Mouse (Mus musculus) hindbrain, embryonic 11.5 days (tissue): ENCODE data around the gene Mon1a. TPM values are rescaled to one million over a fixed set of nuclear protein-coding genes. Genes with fewer than 3 reads are reported as not detected.

Experiments used
- ATAC-seq: fragments of 200-750 bp; cut with Nextera tagmentation; 2 replicates; pipeline ENCODE4 v1.8.0; 2017; ENCODE audit warnings: mild to moderate bottlenecking, moderate TSS enrichment, moderate library complexity; ENCODE audit not compliant: low FRiP score
- DNase-seq: peaks from one replicate; pipeline ENCODE4 v3.0.0-alpha.2; 2015; ENCODE audit warnings: low spot score
- H3K27ac ChIP-seq: fragments of 300-500 bp; sonication (generic); 2 replicates; pipeline ENCODE4 v1.5.1; 2014; ENCODE audit warnings: mild to moderate bottlenecking, low read depth, low read length
- H3K27me3 ChIP-seq: fragments of 300-500 bp; sonication (generic); 2 replicates; pipeline ENCODE4 v1.6.1; 2014; ENCODE audit warnings: mild to moderate bottlenecking, low read length, moderate library complexity, mixed read lengths; ENCODE audit not compliant: control insufficient read depth, insufficient read depth
- H3K36me3 ChIP-seq: fragments of 300-500 bp; sonication (generic); 2 replicates; pipeline ENCODE4 v1.6.1; 2014; ENCODE audit warnings: mild to moderate bottlenecking, low read length, moderate library complexity, mixed read lengths; ENCODE audit not compliant: control insufficient read depth, insufficient read depth
- H3K4me1 ChIP-seq: fragments of 300-500 bp; sonication (generic); replicated peaks from 2 replicates; pipeline ENCODE4 v1.6.1; 2014; ENCODE audit warnings: low read length, mixed read lengths; ENCODE audit not compliant: control insufficient read depth, insufficient read depth
- H3K4me2 ChIP-seq: fragments of 300-500 bp; sonication (generic); replicated peaks from 2 replicates; pipeline ENCODE4 v1.6.1; 2014; ENCODE audit warnings: mild to moderate bottlenecking, low read depth, low read length
- H3K4me3 ChIP-seq: fragments of 300-500 bp; sonication (generic); 2 replicates; pipeline ENCODE4 v1.5.1; 2014; ENCODE audit warnings: low read depth, low read length
- H3K9ac ChIP-seq: fragments of 300-500 bp; sonication (generic); 2 replicates; pipeline ENCODE4 v1.6.1; 2014; ENCODE audit warnings: low read depth, low read length
- H3K9me3 ChIP-seq: fragments of 300-500 bp; sonication (generic); 2 replicates; pipeline ENCODE4 v1.6.1; 2016; ENCODE audit warnings: low read length; ENCODE audit not compliant: control insufficient read depth
- WGBS: fragments of 180-500 bp; shearing (Covaris S2); extraction: QIAGEN DNeasy Blood & Tissue Kit; methylation state at CpG from one replicate; pipeline ENCODE4 v1.1.7; 2014; 5-methylcytosine and 5-hydroxymethylcytosine counted together
- polyA plus RNA-seq: library from polyadenylated mRNA; unstranded; fragments of >200 nt; fragmentation: Nextera tagmentation; extraction: Ambion mirVana; gene quantifications from 2 replicates; pipeline ENCODE4 v1.2.1, GENCODE M21; 2014

Gene Mon1a
- polyA plus RNA-seq, 1 experiment from 2014 or later, result 18.1 TPM

GRCm38 (mm10) chr9:107917895-107918608 lies 30.1 kb downstream of the Mon1a start:
- ATAC-seq, result no peak
- Histone ChIP-seq H3K4me2 (no peak overlapping the region), H3K27me3 (no peaks in the 10 kb centered on the region), H3K27ac (no peak overlapping the region), H3K4me1 (no peaks in the 10 kb centered on the region), H3K4me3 (no peak overlapping the region), H3K9ac (no peak overlapping the region), H3K9me3 (no peaks in the 10 kb centered on the region), H3K36me3 (no peaks in the 10 kb centered on the region)
- DNase-seq, result peak; percentile 39
- 42% methylated on average over 13 of the region's 13 CpGs for WGBS

- ATAC-seq (no peak), DNase-seq (no peak)
- H3K4me3 ChIP-seq, result no peak overlapping the region
- H3K9me3 ChIP-seq, result no peaks in the 10 kb centered on the region
- no peak overlapping the region; the same call in 1 of the 2 replicates for H3K4me2 ChIP-seq
- 83% methylated on average over 6 of the region's 6 CpGs for WGBS
- no peaks in the 10 kb centered on the region for H3K27me3 ChIP-seq
- no peaks in the 10 kb centered on the region for H3K36me3 ChIP-seq
- H3K4me1 ChIP-seq, result no peaks in the 10 kb centered on the region
- H3K9ac ChIP-seq, result no peak overlapping the region
- no peak overlapping the region for H3K27ac ChIP-seq
Measured at GRCm38 (mm10) chr9:107918884-107919283, 30.9 kb downstream of the Mon1a start.

GRCm38 (mm10) chr9:107919441-107919840 lies 31.5 kb downstream of the Mon1a start:
- Histone ChIP-seq H3K27me3 (no peaks in the 10 kb centered on the region), H3K9me3 (no peaks in the 10 kb centered on the region), H3K9ac (no peak overlapping the region), H3K36me3 (no peaks in the 10 kb centered on the region), H3K4me3 (no peak overlapping the region), H3K27ac (no peak overlapping the region), H3K4me2 (no peak overlapping the region), H3K4me1 (no peaks in the 10 kb centered on the region)
- WGBS, result 83% methylated on average over 5 of the region's 5 CpGs
- no peak for ATAC-seq
- no peak for DNase-seq

- Histone ChIP-seq H3K9me3 (no peaks in the 10 kb centered on the region), H3K27ac (no peak overlapping the region), H3K4me3 (no peak overlapping the region), H3K4me1 (no peaks in the 10 kb centered on the region), H3K27me3 (no peaks in the 10 kb centered on the region), H3K9ac (no peak overlapping the region), H3K4me2 (no peak overlapping the region), H3K36me3 (no peaks in the 10 kb centered on the region)
- ATAC-seq (no peak), DNase-seq (peak; percentile 45)
- 36% methylated on average over 7 of the region's 7 CpGs for WGBS
Measured at GRCm38 (mm10) chr9:107923021-107923420, 35.1 kb downstream of the Mon1a start.

- H3K4me2 ChIP-seq, result no peak overlapping the region
- H3K36me3 ChIP-seq, result no peaks in the 10 kb centered on the region
- no peak overlapping the region for H3K27ac ChIP-seq
- no peaks in the 10 kb centered on the region for H3K4me1 ChIP-seq
- 56% methylated on average over 6 of the region's 6 CpGs for WGBS
- DNase-seq (no peak), ATAC-seq (no peak)
- no peaks in the 10 kb centered on the region for H3K27me3 ChIP-seq
- H3K4me3 ChIP-seq, result no peak overlapping the region
- no peak overlapping the region for H3K9ac ChIP-seq
- no peaks in the 10 kb centered on the region for H3K9me3 ChIP-seq
Measured at GRCm38 (mm10) chr9:107923956-107924355, 36.0 kb downstream of the Mon1a start.

GRCm38 (mm10) chr9:107925251-107925650 lies 37.3 kb downstream of the Mon1a start:
- H3K9ac ChIP-seq, result no peak overlapping the region
- H3K27me3 ChIP-seq, result no peaks in the 10 kb centered on the region
- H3K4me3 ChIP-seq, result no peak overlapping the region
- no peaks in the 10 kb centered on the region for H3K4me1 ChIP-seq
- H3K4me2 ChIP-seq, result no peak overlapping the region
- no peak overlapping the region for H3K27ac ChIP-seq
- no peak for DNase-seq
- H3K36me3 ChIP-seq, result no peaks in the 10 kb centered on the region
- 16% methylated on average over 3 of the region's 3 CpGs for WGBS
- ATAC-seq, result no peak
- H3K9me3 ChIP-seq, result no peaks in the 10 kb centered on the region

- ATAC-seq (no peak), DNase-seq (no peak)
- H3K36me3 ChIP-seq, result no peaks in the 10 kb centered on the region
- H3K27ac ChIP-seq, result no peak overlapping the region
- no peaks in the 10 kb centered on the region for H3K4me1 ChIP-seq
- H3K4me2 ChIP-seq, result no peak overlapping the region
- no peaks in the 10 kb centered on the region for H3K9me3 ChIP-seq
- WGBS, result 63% methylated on average over 9 of the region's 9 CpGs
- no peak overlapping the region for H3K4me3 ChIP-seq
- no peaks in the 10 kb centered on the region for H3K27me3 ChIP-seq
- no peak overlapping the region for H3K9ac ChIP-seq
Measured at GRCm38 (mm10) chr9:107926920-107927420, 39.0 kb downstream of the Mon1a start.

- H3K9me3 ChIP-seq, result no peaks in the 10 kb centered on the region
- DNase-seq, result no peak
- H3K4me1 ChIP-seq, result 0 out of 2 replicates have a peak, but pooled peaks cover 3% of the 10 kb centered on the region
- ATAC-seq, result no peak
- no peak overlapping the region for H3K27ac ChIP-seq
- H3K4me3 ChIP-seq, result no peak overlapping the region
- no peak overlapping the region for H3K9ac ChIP-seq
- 84% methylated on average over 5 of the region's 5 CpGs for WGBS
- H3K36me3 ChIP-seq, result no peaks in the 10 kb centered on the region
- no peaks in the 10 kb centered on the region for H3K27me3 ChIP-seq
- no peak overlapping the region for H3K4me2 ChIP-seq
Measured at GRCm38 (mm10) chr9:107927749-107928148, 39.8 kb downstream of the Mon1a start.

GRCm38 (mm10) chr9:107928169-107928568 lies 40.2 kb downstream of the Mon1a start, which contains the start of gene Actl11:
TSS of gene Actl11 (plus strand) at chr9:107928469.
- WGBS, result 69% methylated on average over 3 of the region's 3 CpGs

More at GRCm38 (mm10) chr9:107928169-107928568, 40.2 kb downstream of the Mon1a start, which contains the start of gene Actl11:
- Histone ChIP-seq H3K4me2 (no peak within 1 kb of the TSS), H3K9ac (no peak within 1 kb of the TSS), H3K4me1 (0 out of 2 replicates have a peak, but pooled peaks cover 3% of the 10 kb centered on the region), H3K27me3 (no peaks in the 10 kb centered on the region), H3K27ac (no peak within 1 kb of the TSS), H3K9me3 (no peaks in the 10 kb centered on the region), H3K4me3 (no peak within 1 kb of the TSS), H3K36me3 (no peaks in the 10 kb centered on the region)
- ATAC-seq, result no peak
- no peak for DNase-seq
